Comparison of ENCODE assay signal across 8 mouse cellular contexts in genomic region chr8:69900895-69901451, GRCm38 (mm10). TPM values are rescaled to one million over a fixed set of nuclear protein-coding genes. Genes with fewer than 3 reads are reported as not detected.
DNase-seq lines count a peak whose midpoint lies in the region; ATAC-seq and TF ChIP-seq lines count a peak whose summit lies in the region.

No protein-coding gene starts in this region.

- H3K4me3 ChIP-seq in heart, embryonic 15.5 days, result peak overlapping the region; percentile 79
- H3K4me3 ChIP-seq in G1E (ENCODE audit: low read depth, low read length), result peak overlapping the region; percentile 85
- peak overlapping the region; percentile 52 for H3K4me3 ChIP-seq in forebrain, postnatal 0 days (ENCODE audit: low read depth, low read length)
- peak overlapping the region; percentile 78 for H3K4me3 ChIP-seq in midbrain, embryonic 10.5 days

- peak overlapping the region; percentile 71 for H3K9ac ChIP-seq in heart, embryonic 15.5 days
- peak overlapping the region; percentile 57 for H3K9ac ChIP-seq in forebrain, postnatal 0 days

- 12% methylated on average over 12 of the region's 12 CpGs for WGBS in heart, embryonic 15.5 days
- 20% methylated on average over 12 of the region's 12 CpGs for WGBS in forebrain, postnatal 0 days
- WGBS in midbrain, embryonic 10.5 days, result 22% methylated on average over 12 of the region's 12 CpGs

- H3K4me1 ChIP-seq in heart, embryonic 15.5 days (replicated peaks), result peaks cover 66% of the 10 kb centered on the region
- peaks cover 57% of the 10 kb centered on the region for H3K4me1 ChIP-seq in G1E (ENCODE audit: insufficient read depth, low read depth, low read length)
- peaks cover 21% of the 10 kb centered on the region; the same call in 1 of the 2 replicates for H3K4me1 ChIP-seq in forebrain, postnatal 0 days (ENCODE audit: insufficient read depth)
- peaks cover 75% of the 10 kb centered on the region for H3K4me1 ChIP-seq in midbrain, embryonic 10.5 days

- ATAC-seq in heart, embryonic 15.5 days (replicated peaks; ENCODE audit: insufficient number of reproducible peaks, insufficient read depth, low FRiP score, low read depth), result no peak; the same call in 1 of the 2 replicates
- no peak for ATAC-seq in G1E (ENCODE audit: extremely low read depth, insufficient number of reproducible peaks, low FRiP score, poor library complexity, severe bottlenecking)
- ATAC-seq in forebrain, postnatal 0 days, result peak; percentile 27
- ATAC-seq in monocyte, adult 5-6 weeks (replicated peaks; ENCODE audit: insufficient number of reproducible peaks, low FRiP score, low TSS enrichment, poor library complexity, severe bottlenecking), result no peak

- H3K4me2 ChIP-seq in heart, embryonic 15.5 days, result peak overlapping the region; percentile 90
- peak overlapping the region; percentile 86 for H3K4me2 ChIP-seq in forebrain, postnatal 0 days (ENCODE audit: low read depth)

- H3K9me3 ChIP-seq in heart, embryonic 15.5 days (replicated peaks), result no peaks in the 10 kb centered on the region
- peaks cover 16% of the 10 kb centered on the region for H3K9me3 ChIP-seq in G1E (replicated peaks)
- no peaks in the 10 kb centered on the region for H3K9me3 ChIP-seq in forebrain, postnatal 0 days (ENCODE audit: low read length)
- H3K9me3 ChIP-seq in midbrain, embryonic 10.5 days (replicated peaks), result no peaks in the 10 kb centered on the region

- H3K27ac ChIP-seq in heart, embryonic 15.5 days, result peak overlapping the region; percentile 93
- H3K27ac ChIP-seq in forebrain, postnatal 0 days (ENCODE audit: low read depth, low read length), result peak overlapping the region; percentile 92
- H3K27ac ChIP-seq in midbrain, embryonic 10.5 days (replicated peaks), result peak overlapping the region; percentile 96

- no peak for TF ChIP-seq CTCF in G1E (IDR thresholded peaks at IDR 0.05; ENCODE audit: low read depth, low read length)
- no peak for TF ChIP-seq CTCF in forebrain, postnatal 0 days (IDR thresholded peaks at IDR 0.05; ENCODE audit: low read depth)

- H3K27me3 ChIP-seq in heart, embryonic 15.5 days, result no peaks in the 10 kb centered on the region
- peaks cover 5% of the 10 kb centered on the region; the same call in 1 of the 2 replicates for H3K27me3 ChIP-seq in G1E (ENCODE audit: insufficient read depth, low read length)
- no peaks in the 10 kb centered on the region for H3K27me3 ChIP-seq in forebrain, postnatal 0 days (ENCODE audit: insufficient read depth, low read length)
- H3K27me3 ChIP-seq in midbrain, embryonic 10.5 days (ENCODE audit: low read depth, poor library complexity, severe bottlenecking), result no peaks in the 10 kb centered on the region

- peaks cover 3% of the 10 kb centered on the region for H3K36me3 ChIP-seq in heart, embryonic 15.5 days
- peaks cover 52% of the 10 kb centered on the region for H3K36me3 ChIP-seq in G1E (replicated peaks)
- 0 out of 2 replicates have a peak, but pooled peaks cover 2% of the 10 kb centered on the region for H3K36me3 ChIP-seq in forebrain, postnatal 0 days (ENCODE audit: insufficient read depth)
- H3K36me3 ChIP-seq in midbrain, embryonic 10.5 days, result peaks cover 36% of the 10 kb centered on the region

- no peak for DNase-seq in heart, adult 18-20 months
- DNase-seq in G1E (ENCODE audit: low spot score) (peak; percentile 46), MN1 (ENCODE audit: low spot score) (no peak)
- no peak for DNase-seq in forebrain, postnatal 0 days
- no peak for DNase-seq in midbrain, embryonic 10.5 days (ENCODE audit: low spot score)
- DNase-seq in thymus, postnatal 36 days, result no peak

RNA-seq across cellular contexts. Expression of gene Tssk6, which starts 1.0 kb away (rescaled TPM):
- polyA plus RNA-seq in heart, embryonic 15.5 days (2015; fragmentation: Nextera tagmentation; extraction: Ambion mirVana), result 1.5 and 1.8 TPM in 2 replicates
- under 1 TPM in 1 of 2 experiments, not detected in 1; 0.25 TPM for total RNA-seq in heart, adult 18-20 months (2021)
- total RNA-seq in G1E (2014; fragmentation: Nextera tagmentation) (not detected in 2 replicates), G1E (2017) (0.22 TPM in 1 of 2 replicates, not detected in the other)
- polyA plus RNA-seq in G1E (2012), result 0.12 and 0.15 TPM in 2 replicates
- total RNA-seq in forebrain, postnatal 0 days (2014; rRNA removed), result 0.95 TPM in 1 of 2 replicates, not detected in the other
- polyA plus RNA-seq in forebrain, postnatal 0 days (2015; fragmentation: Nextera tagmentation; extraction: Ambion mirVana), result 2.9 and 4.1 TPM in 2 replicates
- 5.2 and 5.4 TPM in 2 replicates for polyA plus RNA-seq in midbrain, embryonic 10.5 days (2016; fragmentation: Nextera tagmentation; extraction: Ambion mirVana)
- total RNA-seq in monocyte, adult 5-6 weeks (2017), result 0.95 to 1.6 TPM (median 1.1 TPM) in 3 replicates

RNA-seq across cellular contexts. Expression of gene Ndufa13, which starts 1.4 kb away (rescaled TPM):
- polyA plus RNA-seq in heart, embryonic 15.5 days (2015; fragmentation: Nextera tagmentation; extraction: Ambion mirVana), result 316 and 390 TPM in 2 replicates
- total RNA-seq in heart, adult 18-20 months (2021), result 100 to 1,000 TPM; 455 to 494 TPM
- total RNA-seq in G1E (2014; fragmentation: Nextera tagmentation) (64.6 and 85.0 TPM in 2 replicates), G1E (2017) (111 and 124 TPM in 2 replicates)
- polyA plus RNA-seq in G1E (2012), result 119 and 158 TPM in 2 replicates
- 90.7 and 130 TPM in 2 replicates for total RNA-seq in forebrain, postnatal 0 days (2014; rRNA removed)
- 209 and 263 TPM in 2 replicates for polyA plus RNA-seq in forebrain, postnatal 0 days (2015; fragmentation: Nextera tagmentation; extraction: Ambion mirVana)
- 173 and 174 TPM in 2 replicates for polyA plus RNA-seq in midbrain, embryonic 10.5 days (2016; fragmentation: Nextera tagmentation; extraction: Ambion mirVana)
- total RNA-seq in monocyte, adult 5-6 weeks (2017), result 91.2 to 131 TPM (median 108 TPM) in 3 replicates

RNA-seq across cellular contexts. Expression of gene Yjefn3, which starts 1.5 kb away (rescaled TPM):
- 5.9 and 10.1 TPM in 2 replicates for polyA plus RNA-seq in heart, embryonic 15.5 days (2015; fragmentation: Nextera tagmentation; extraction: Ambion mirVana)
- 10 to 100 TPM; 13.7 to 14.2 TPM for total RNA-seq in heart, adult 18-20 months (2021)
- 7.3 TPM in 1 of 2 replicates, not detected in the other for total RNA-seq in G1E (2014; fragmentation: Nextera tagmentation)
- total RNA-seq in G1E (2017), result 2.1 TPM in 2 replicates
- 1.8 and 2.3 TPM in 2 replicates for polyA plus RNA-seq in G1E (2012)
- 8.9 and 15.0 TPM in 2 replicates for total RNA-seq in forebrain, postnatal 0 days (2014; rRNA removed)
- 15.3 and 16.5 TPM in 2 replicates for polyA plus RNA-seq in forebrain, postnatal 0 days (2015; fragmentation: Nextera tagmentation; extraction: Ambion mirVana)
- 4.2 and 5.9 TPM in 2 replicates for polyA plus RNA-seq in midbrain, embryonic 10.5 days (2016; fragmentation: Nextera tagmentation; extraction: Ambion mirVana)
- total RNA-seq in monocyte, adult 5-6 weeks (2017), result not detected in 3 replicates

RNA-seq across cellular contexts. Expression of gene Cilp2, which starts 13.5 kb away (rescaled TPM):
- polyA plus RNA-seq in heart, embryonic 15.5 days (2015; fragmentation: Nextera tagmentation; extraction: Ambion mirVana), result 0.37 and 0.75 TPM in 2 replicates
- total RNA-seq in heart, adult 18-20 months (2021), result 1 to 10 TPM; 1.2 to 1.4 TPM
- not detected in 2 replicates for total RNA-seq in G1E (2014; fragmentation: Nextera tagmentation)
- under 0.01 TPM in 1 of 2 replicates, not detected in the other for total RNA-seq in G1E (2017)
- 0.01 and 0.03 TPM in 2 replicates for polyA plus RNA-seq in G1E (2012)
- total RNA-seq in forebrain, postnatal 0 days (2014; rRNA removed), result 13.5 and 13.8 TPM in 2 replicates
- 9.5 and 10.1 TPM in 2 replicates for polyA plus RNA-seq in forebrain, postnatal 0 days (2015; fragmentation: Nextera tagmentation; extraction: Ambion mirVana)
- 0.47 TPM in 2 replicates for polyA plus RNA-seq in midbrain, embryonic 10.5 days (2016; fragmentation: Nextera tagmentation; extraction: Ambion mirVana)
- total RNA-seq in monocyte, adult 5-6 weeks (2017), result not detected in 3 replicates
